ENCODE assay signal across 19 mouse cellular contexts in genomic region chr7:43548206-43548605, GRCm38 (mm10). TPM values are rescaled to one million over a fixed set of nuclear protein-coding genes. Genes with fewer than 3 reads are reported as not detected.
"Had no signal": no experiment of that assay in that cellular context is flagged by ENCODE, and none has a peak within 500 bp of the region (broad histone marks: within the 10 kb centered on the region; RNA-seq: fewer than 3 reads in every experiment).

No protein-coding gene starts in this region.

- H3K36me3 ChIP-seq: limb, embryonic 15.5 days; liver, embryonic 12.5 days; midbrain, embryonic 15.5 days; neural tube, embryonic 12.5 days had no signal

- H3K9ac ChIP-seq: limb, embryonic 15.5 days; liver, embryonic 12.5 days; lung, embryonic 14.5 days; midbrain, embryonic 15.5 days; neural tube, embryonic 12.5 days had no signal

- H3K9me3 ChIP-seq: limb, embryonic 15.5 days; liver, embryonic 12.5 days; megakaryocyte, embryonic 14.5 days; midbrain, embryonic 15.5 days; neural tube, embryonic 12.5 days had no signal

- H3K4me3 ChIP-seq: limb, embryonic 15.5 days; liver, embryonic 12.5 days; megakaryocyte, embryonic 14.5 days; midbrain, embryonic 15.5 days; neural tube, embryonic 12.5 days had no signal

- H3K4me2 ChIP-seq: limb, embryonic 15.5 days; liver, embryonic 12.5 days; lung, embryonic 14.5 days; midbrain, embryonic 11.5 days; midbrain, embryonic 15.5 days; neural tube, embryonic 12.5 days had no signal

- DNase-seq: kidney, postnatal 36 days; layer of hippocampus, adult 9-11 months; lung, embryonic 14.5 days; lung, postnatal 10 days; retina, postnatal 1 day; right cerebral cortex, postnatal 4 days; spleen, adult 18-20 months; thymus, adult 18-20 months; thymus, postnatal 14 days had no signal

- H3K27me3 ChIP-seq: limb, embryonic 15.5 days; liver, embryonic 12.5 days; midbrain, embryonic 15.5 days; neural tube, embryonic 12.5 days had no signal

- H3K4me1 ChIP-seq: limb, embryonic 15.5 days; liver, embryonic 12.5 days; midbrain, embryonic 15.5 days; neural tube, embryonic 12.5 days had no signal

- H3K27ac ChIP-seq: limb, embryonic 15.5 days; liver, embryonic 12.5 days; macrophage; midbrain, embryonic 15.5 days; neural tube, embryonic 12.5 days had no signal

- ATAC-seq: liver, embryonic 12.5 days; midbrain, embryonic 15.5 days had no signal

RNA-seq across cellular contexts. Expression of gene 4931406B18Rik, which starts 42.5 kb away (rescaled TPM):
- polyA plus RNA-seq: limb, embryonic 11.5 days; limb, embryonic 15.5 days; liver, embryonic 12.5 days; liver, embryonic 16.5 days; lung, embryonic 14.5 days; macrophage; midbrain, embryonic 11.5 days; neural tube, embryonic 12.5 days; stomach, embryonic 14.5 days had no signal

RNA-seq across cellular contexts. Expression of gene Iglon5, which starts 58.3 kb away (rescaled TPM):
- polyA plus RNA-seq: liver, embryonic 16.5 days; macrophage had no signal
